Mouse (Mus musculus) adrenal gland, postnatal 4 days (tissue): ENCODE data around the gene Topors. TPM values are rescaled to one million over a fixed set of nuclear protein-coding genes. Genes with fewer than 3 reads are reported as not detected.

ENCODE experiments used
- DNase-seq, 2 experiments: peaks; one replicate each; pipeline ENCODE4 v3.0.0; 2021 to 2022; ENCODE audit warnings: low spot score in 2 of 2, mixed read lengths in 2 of 2
- total RNA-seq, 2 experiments: library from RNA; stranded (reverse); gene quantifications; 2 replicates each; pipeline ENCODE4 v1.2.3; 2021

Gene Topors
- total RNA-seq, 2 experiments from 2014 or later = 36.7 to 37.9 TPM

- no peak for DNase-seq
Measured at GRCm38 (mm10) chr4:40253766-40254165, 15.9 kb downstream of the Topors start.

- DNase-seq = no peak
Measured at GRCm38 (mm10) chr4:40250984-40251383, 18.7 kb downstream of the Topors start.

DNA sequence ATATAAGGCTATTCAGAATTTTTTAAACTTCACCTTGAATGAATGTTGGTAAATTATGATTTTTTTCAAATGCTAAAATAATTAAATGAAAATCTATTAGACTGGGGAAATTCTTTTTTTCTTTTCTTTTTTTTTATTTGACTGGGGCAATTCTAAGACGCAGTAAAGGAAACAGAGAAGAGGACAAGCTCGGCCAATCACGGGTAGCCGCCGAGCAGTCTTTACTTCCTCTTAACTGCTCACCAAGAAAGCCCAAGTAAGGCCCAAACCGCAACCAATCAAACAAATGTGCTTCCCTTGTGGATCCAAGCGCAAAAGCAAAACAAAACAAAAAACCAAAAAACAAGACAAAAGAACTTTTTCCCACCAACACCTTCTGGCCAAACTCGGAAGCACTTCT is 25.6 kb downstream of the Topors start:
- no peak for DNase-seq

DNA sequence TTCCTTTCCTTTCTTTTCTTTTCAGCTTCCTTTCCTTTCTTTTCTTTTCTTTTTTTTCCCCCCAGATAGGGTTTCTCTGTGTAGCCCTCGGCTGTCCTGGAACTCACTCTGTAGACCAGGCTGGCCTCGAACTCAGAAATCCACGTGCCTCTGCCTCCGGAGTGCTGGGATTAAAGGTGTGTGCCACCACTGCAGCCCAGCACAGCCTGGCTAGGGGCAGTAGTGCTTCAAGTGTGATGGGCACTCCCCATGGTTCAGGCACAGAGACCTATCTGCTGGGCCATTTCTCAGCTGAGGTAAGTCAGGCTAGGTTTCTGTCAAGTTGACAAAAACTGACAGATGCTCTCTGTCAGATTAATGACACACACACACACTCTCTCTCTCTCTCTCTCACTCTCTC is 26.6 kb downstream of the Topors start:
- DNase-seq = no peak

DNA sequence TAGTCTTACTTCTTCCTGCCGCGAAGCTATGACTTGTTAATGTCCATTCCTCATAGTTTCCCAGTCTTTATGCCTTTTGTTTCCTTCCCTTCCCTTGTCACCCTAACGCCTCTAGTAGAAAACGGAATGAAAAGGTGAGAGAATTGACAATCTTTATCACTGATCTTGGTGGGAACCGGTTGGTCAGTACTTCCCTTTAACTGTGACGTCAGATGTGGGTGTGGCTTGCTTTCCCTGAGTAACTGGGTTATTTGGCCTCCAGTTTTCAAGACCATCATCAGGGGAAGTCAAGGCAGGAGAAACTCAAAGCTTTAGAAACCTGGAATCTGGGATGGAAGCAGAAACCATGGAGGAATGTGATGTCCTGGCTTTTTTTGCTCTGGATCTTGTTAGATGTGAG is 27.7 kb downstream of the Topors start:
- DNase-seq = no peak

GRCm38 (mm10) chr4:40240272-40240744 is 29.3 kb downstream of the Topors start:
- no peak for DNase-seq

DNA sequence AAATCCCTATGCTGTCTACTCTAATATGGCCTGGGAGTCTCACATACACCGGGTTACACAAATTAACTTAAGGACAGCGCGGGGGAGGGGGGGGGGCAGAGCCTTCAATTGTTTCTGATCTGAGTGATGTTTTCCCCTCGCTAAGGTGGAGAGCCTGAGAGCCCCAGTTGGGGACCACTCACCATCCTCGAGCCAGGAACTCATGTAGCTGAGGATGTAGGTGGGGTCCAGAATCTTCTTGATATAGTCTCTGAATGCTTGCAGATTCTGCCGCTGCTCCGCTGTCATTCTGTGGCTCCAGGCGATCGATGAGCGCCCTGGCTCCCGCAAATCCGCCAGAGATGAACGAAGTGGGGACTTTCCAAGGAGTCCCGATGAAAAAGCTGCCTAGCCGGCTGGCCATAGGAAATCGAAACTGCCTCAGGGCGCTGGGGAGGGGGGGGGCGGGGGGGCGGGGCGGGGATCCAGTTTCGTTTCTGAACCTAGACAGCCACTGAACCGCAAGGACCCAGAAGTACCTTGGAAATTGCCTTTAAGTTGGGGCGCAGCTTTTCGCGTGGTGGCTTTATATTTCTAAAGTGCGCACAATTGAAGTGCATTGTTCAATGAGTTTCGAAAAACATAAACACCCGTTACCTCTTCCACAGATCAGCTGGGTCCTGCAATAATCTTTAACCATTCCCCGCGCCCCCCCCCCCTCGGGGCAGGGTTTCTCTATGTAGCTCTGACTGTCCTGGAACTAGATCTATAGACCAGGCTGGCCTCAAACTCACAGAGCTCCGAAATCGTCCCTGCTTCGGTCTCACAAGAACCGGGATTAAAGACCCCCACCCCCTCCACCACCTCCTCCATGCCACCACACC is 30.0 kb downstream of the Topors start, which contains the start of gene Ddx58:
Gene Ddx58, minus strand, starts transcription at position 420 of the 863 bp plus-strand sequence.
- no peak for DNase-seq

- peak in 1 of 2 experiments; percentile 30 for DNase-seq
Measured at GRCm38 (mm10) chr4:40238483-40239408, 30.9 kb downstream of the Topors start.

- DNase-seq = no peak
Measured at GRCm38 (mm10) chr4:40236829-40237228, 32.8 kb downstream of the Topors start.

DNA sequence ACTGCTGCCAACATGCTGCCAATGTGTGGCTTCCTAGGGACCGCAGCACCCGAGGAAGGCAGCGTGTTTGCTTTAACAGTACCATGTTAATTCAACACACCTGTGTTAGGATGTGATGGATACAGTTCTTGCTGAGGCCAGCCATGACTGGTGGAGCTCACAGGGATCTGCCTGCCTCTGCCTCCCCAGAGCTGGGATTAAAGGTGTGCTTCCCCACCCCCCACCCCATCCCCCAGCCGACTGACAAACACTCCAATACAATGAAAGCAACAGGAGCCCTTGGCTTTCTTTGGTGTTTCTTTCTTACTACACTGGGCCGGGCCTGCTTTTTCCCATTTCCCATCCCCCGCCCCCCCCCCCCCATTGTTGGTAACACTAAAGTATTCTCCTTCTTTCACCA is 35.4 kb downstream of the Topors start:
- no peak for DNase-seq

DNA sequence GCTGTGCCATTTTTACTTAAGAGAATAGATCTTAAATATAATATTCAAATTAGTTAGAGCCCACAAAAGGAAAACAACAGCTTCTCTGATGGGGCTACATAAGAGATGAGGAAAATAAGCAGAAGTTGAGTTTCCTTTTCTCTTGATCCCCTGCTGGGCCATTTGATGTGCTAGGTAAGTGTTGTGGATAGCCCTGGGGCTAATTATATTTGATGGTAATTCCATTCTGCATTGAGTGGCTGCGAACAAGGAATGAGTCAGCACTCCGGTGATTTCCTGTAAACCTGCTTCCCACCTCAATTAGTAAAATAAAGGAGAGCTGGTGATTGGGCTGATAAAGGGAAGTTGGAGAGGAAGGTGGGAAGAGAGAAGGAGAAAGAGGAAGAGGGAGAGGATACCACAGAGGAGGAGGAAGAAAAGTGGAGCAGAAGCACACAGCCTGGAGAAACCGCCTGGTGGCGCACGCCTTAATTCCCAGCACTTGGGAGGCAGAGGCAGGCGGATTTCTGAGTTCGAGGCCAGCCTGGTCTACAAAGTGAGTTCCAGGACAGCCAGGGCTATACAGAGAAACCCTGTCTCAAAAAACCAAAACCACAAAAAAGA is 36.5 kb downstream of the Topors start:
- DNase-seq = no peak

DNA sequence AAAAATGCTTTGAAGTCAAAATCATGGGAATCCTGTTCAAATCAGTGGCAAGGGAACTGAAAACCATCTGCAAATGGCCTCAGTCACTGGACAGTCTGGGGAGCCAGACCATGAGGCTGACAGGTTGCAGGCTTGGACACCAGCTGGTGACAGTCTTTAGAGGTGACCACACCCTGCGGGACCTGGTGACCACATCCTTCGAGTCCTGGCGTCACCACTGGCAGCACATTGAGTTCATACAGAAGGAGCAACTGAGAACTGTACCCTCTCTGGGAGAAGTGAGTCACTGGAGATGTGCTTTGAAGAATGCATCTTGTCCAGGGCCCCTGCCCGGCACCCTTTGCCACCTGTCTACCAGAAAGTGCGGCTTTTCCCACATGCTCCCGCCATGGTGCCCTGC is 39.9 kb downstream of the Topors start:
- no peak for DNase-seq

DNA sequence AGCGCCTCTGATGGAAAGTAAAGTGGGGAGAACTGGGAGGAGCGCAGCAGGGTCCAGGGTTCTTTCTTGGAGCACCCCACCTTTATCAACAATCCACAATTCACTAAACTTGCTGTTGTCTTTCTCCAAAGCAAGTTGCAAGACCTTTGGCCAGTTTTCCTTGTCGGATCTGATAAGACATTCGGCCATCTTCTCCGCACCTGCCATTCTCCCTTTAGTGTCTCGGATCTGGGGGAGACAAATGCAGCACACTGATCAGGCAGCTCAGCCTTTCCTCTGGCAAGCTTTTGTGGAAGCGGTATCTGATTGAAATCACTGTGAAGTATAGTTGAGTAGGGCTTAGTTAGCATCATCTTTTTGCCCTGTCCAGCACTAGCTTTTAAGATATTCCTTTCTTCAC is 41.8 kb downstream of the Topors start:
- DNase-seq = no peak

- DNase-seq = no peak
Measured at GRCm38 (mm10) chr4:40227131-40227530, 42.5 kb downstream of the Topors start.

GRCm38 (mm10) chr4:40226095-40226494 is 43.6 kb downstream of the Topors start:
- DNase-seq = no peak

GRCm38 (mm10) chr4:40221876-40222585 is 47.6 kb downstream of the Topors start:
- DNase-seq = no peak

DNA sequence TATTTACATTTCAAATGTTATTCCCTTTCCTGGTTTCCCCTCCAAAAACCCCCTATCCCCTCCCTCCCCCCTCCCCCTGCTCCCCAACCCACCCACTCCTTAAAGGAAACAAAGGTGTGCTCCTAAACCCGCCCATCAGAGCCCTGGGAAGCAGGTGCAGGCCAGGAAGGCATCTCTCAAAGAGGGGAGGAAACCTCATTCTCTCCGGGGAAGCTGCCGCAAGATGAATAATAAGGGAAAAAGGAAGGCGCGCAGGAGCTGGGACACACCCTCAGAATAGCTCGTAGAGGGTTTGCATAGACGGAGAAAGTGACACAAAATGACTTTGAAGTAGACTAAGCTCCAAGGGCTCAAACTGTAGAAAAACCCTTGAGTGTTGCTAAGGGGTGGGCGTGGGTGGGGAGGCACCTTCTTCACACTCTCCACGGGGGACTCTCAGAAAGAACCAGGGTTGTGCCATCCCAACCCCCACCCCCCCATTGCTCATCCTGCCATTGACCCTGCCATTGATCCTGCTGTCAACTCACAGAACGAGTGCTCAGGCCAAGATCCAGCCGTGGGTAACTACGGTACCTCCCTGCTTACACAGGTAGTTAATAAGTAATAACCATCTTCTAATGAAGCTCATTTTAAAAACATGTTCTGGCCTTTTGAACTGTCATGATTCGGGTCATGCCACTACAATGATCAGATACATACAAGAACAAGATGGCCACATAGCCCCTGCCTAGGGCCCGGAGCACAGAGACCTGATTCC is 48.5 kb downstream of the Topors start:
- no peak for DNase-seq

- no peak for DNase-seq
Measured at GRCm38 (mm10) chr4:40220437-40220836, 49.2 kb downstream of the Topors start.

DNA sequence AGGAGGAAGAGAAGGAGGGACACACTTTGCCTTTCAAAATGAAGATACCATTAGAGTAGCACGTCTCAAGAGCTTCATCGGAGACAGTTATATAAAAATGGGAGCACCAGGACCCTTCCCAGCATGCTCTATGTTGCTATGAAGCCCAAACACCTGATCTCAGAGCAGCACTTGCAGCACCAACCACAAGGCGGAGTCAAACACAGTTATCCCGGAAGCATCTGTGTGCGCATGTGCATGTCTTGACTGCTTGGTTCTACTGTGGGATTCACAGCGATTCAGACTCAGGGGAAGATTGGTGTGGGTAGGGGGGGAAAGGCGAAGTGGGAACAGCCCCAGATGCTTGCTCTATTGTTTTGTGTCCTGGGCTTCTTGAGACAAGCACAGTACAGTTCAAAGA is 51.3 kb downstream of the Topors start:
- no peak for DNase-seq

DNA sequence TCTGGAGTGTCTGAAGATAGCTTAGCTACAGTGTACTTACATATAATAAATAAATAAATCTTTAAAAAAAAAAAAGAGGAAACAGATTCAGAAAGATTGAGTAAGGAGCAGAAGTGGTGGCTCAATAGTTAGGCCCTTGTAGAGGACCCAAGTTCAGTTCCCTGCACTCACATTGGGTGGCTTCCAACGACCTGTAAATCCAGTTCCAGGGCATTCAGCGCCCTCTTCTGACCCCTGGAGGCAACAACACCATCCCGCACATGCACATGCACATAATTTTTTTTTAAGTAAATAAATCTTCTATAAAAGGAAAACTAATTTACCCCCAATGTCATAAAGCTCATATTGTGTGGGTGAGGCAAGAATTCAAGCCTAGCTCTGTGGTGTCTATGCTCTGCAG is 51.7 kb downstream of the Topors start:
- no peak for DNase-seq
